Mouse (Mus musculus) brain, embryonic 14.5 days (tissue): ENCODE data around the gene Elovl6.

Experiments used
- CTCF ChIP-seq: fragments of 200-500 bp; IDR thresholded peaks from 2 replicates; pipeline ENCODE4 v1.5.1; 2012; ENCODE audit warnings: inconsistent platforms, mild to moderate bottlenecking, moderate library complexity, borderline replicate concordance; ENCODE audit not compliant: insufficient read depth, insufficient read length; ENCODE audit errors: extremely low read depth
- POLR2A ChIP-seq: fragments of 200-500 bp; IDR thresholded peaks from 2 replicates; pipeline ENCODE4 v1.6.1; 2012; ENCODE audit warnings: mild to moderate bottlenecking, inconsistent platforms, borderline replicate concordance; ENCODE audit not compliant: poor library complexity, insufficient read depth, insufficient read length, severe bottlenecking; ENCODE audit errors: extremely low read depth

DNA sequence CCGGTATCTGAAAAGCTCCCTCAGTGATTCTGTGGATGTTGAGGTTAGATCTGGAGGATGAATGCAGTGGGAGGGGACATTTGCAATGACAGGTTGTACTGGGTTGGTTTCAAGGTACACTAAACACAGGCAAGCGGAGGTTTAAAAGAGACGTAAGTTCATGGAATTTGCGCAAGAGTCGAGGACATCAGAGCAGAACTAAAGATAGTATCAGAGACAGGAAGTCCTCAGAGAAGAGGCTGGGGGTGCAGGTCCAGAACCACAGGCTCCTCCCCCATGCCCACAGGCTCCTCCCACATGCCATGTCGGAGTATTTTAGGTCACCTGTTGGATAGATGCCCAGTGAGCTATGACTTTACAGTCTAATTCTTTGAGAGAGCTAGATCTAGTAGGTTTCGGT is 126.6 kb downstream of the Elovl6 start:
- TF ChIP-seq CTCF = no peak
- no peak for TF ChIP-seq POLR2A
